Mouse (Mus musculus): ENCODE measurements around the gene Rpl13a. TPM values are rescaled to one million over a fixed set of nuclear protein-coding genes. Genes with fewer than 3 reads are reported as not detected.
A peak's percentile ranks its signal among the peaks of the same experiment; 100 is the strongest.

The Rpl13a gene
- polyA plus RNA-seq, 1 experiment from 2014 or later = 1,469 TPM

DNA sequence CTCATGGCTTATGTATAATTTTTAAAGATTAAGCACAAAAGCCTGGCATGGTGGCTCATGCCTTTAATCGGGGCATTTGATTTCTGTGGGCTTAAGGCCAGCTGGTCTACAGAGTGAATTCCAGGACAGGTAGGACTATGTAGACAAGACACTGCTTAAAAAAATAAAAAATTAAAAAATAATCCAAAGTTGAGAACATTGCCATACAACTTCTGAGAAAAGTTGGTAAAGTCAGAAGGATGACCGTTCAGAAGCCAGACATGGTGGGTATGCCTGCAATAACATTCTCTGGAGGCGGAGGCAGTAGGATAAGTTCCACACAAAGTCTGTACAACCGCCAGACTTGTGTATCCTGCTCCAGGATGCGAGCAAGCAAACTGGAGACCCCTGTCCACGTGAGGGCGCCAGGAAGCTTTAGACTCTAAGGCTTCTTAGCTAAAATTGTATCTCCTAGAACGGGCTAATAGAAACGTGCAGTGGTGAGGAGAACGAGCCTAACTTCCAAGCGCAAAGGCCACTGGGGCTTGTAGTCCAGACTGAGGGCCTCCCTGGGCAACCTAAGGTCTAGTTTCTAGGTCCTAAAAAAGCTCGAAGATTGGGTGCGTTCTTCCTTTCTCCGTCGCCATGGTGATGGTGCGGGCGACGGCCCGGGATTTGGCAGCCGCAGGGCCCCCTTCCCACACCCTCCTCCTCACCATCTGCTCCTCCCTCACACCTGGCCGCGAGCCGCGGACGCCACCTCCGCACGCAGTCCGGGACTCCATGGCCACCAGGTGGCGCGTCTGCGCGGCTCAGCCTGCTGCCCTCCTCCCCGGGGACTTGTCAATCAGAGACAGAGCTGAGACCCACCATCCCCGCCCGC, 33.3 kb upstream of the Rpl13a start:
- DNase-seq (ENCODE audit: low spot score) (peak; percentile 93), ATAC-seq (ENCODE audit: insufficient number of reproducible peaks, low FRiP score, low TSS enrichment, low read depth) (peak; percentile 84)
- Histone ChIP-seq H3K27ac (replicated peaks; ENCODE audit: low read depth, low read length) (no peak overlapping the region), H3K27me3 (ENCODE audit: control insufficient read depth, insufficient read depth, low read length) (peaks cover 43% of the 10 kb centered on the region), H3K4me3 (ENCODE audit: low read depth, low read length) (peak overlapping the region; percentile 25), H3K4me2 (ENCODE audit: low read depth, severe bottlenecking) (peak overlapping the region; percentile 62), H3K9ac (ENCODE audit: low read length) (no peak overlapping the region), H3K36me3 (ENCODE audit: control insufficient read depth, insufficient read depth, low read length) (peaks cover 5% of the 10 kb centered on the region; the same call in 1 of the 2 replicates), H3K4me1 (ENCODE audit: control insufficient read depth, insufficient read depth, low read length) (0 out of 2 replicates have a peak, but pooled peaks cover 3% of the 10 kb centered on the region), H3K9me3 (ENCODE audit: control insufficient read depth, low read length) (no peaks in the 10 kb centered on the region; the same call in 1 of the 2 replicates)
- WGBS = 6% methylated on average over 34 of the region's 35 CpGs

DNA sequence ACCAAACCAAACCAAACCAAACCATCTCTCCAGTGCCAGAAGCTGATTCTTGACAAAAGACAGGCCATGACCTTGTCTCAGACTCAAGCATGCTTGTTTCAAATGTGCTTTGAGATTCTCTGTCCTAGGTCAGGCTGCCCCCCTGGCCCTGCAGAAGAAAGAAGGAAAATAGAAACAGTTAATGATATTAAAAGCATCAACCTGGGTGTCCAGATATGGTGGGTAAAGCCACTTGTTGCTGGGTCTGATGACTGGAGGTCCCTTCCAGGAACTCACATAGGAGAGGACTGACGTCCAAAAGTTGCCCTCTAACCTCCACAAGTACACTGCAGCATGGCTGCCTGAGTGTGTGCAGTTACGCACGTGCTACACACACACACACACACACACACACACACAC, 32.3 kb upstream of the Rpl13a start:
- WGBS = 90% methylated on average over 3 of the region's 3 CpGs
- no peaks in the 10 kb centered on the region for H3K9me3 ChIP-seq (ENCODE audit: control insufficient read depth, low read length)
- no peak for ATAC-seq (ENCODE audit: insufficient number of reproducible peaks, low FRiP score, low TSS enrichment, low read depth)

GRCm38 (mm10) chr7:45160316-45160800, 31.8 kb upstream of the Rpl13a start:
- WGBS = 93% methylated on average over 6 of the region's 6 CpGs
- H3K4me3 ChIP-seq (ENCODE audit: low read depth, low read length) = no peak overlapping the region
- no peak overlapping the region for H3K9ac ChIP-seq (ENCODE audit: low read length)
- 0 out of 2 replicates have a peak, but pooled peaks cover 5% of the 10 kb centered on the region for H3K4me1 ChIP-seq (ENCODE audit: control insufficient read depth, insufficient read depth, low read length)
- no peak overlapping the region for H3K4me2 ChIP-seq (ENCODE audit: low read depth, severe bottlenecking)
- no peaks in the 10 kb centered on the region for H3K9me3 ChIP-seq (ENCODE audit: control insufficient read depth, low read length)
- H3K36me3 ChIP-seq (ENCODE audit: control insufficient read depth, insufficient read depth, low read length) = peaks cover 5% of the 10 kb centered on the region; the same call in 1 of the 2 replicates
- H3K27me3 ChIP-seq (ENCODE audit: control insufficient read depth, insufficient read depth, low read length) = peaks cover 29% of the 10 kb centered on the region
- DNase-seq (ENCODE audit: low spot score) = no peak
- no peak for ATAC-seq (ENCODE audit: insufficient number of reproducible peaks, low FRiP score, low TSS enrichment, low read depth)
- H3K27ac ChIP-seq (replicated peaks; ENCODE audit: low read depth, low read length) = no peak overlapping the region

More for the DNA sequence above, 32.3 kb upstream of the Rpl13a start:
- no peak overlapping the region for H3K9ac ChIP-seq (ENCODE audit: low read length)
- no peak overlapping the region for H3K27ac ChIP-seq (replicated peaks; ENCODE audit: low read depth, low read length)
- H3K4me1 ChIP-seq (ENCODE audit: control insufficient read depth, insufficient read depth, low read length) = 0 out of 2 replicates have a peak, but pooled peaks cover 3% of the 10 kb centered on the region
- no peak for DNase-seq (ENCODE audit: low spot score)
- H3K27me3 ChIP-seq (ENCODE audit: control insufficient read depth, insufficient read depth, low read length) = peaks cover 34% of the 10 kb centered on the region
- peaks cover 5% of the 10 kb centered on the region; the same call in 1 of the 2 replicates for H3K36me3 ChIP-seq (ENCODE audit: control insufficient read depth, insufficient read depth, low read length)
- H3K4me2 ChIP-seq (ENCODE audit: low read depth, severe bottlenecking) = no peak overlapping the region
- H3K4me3 ChIP-seq (ENCODE audit: low read depth, low read length) = no peak overlapping the region

DNA sequence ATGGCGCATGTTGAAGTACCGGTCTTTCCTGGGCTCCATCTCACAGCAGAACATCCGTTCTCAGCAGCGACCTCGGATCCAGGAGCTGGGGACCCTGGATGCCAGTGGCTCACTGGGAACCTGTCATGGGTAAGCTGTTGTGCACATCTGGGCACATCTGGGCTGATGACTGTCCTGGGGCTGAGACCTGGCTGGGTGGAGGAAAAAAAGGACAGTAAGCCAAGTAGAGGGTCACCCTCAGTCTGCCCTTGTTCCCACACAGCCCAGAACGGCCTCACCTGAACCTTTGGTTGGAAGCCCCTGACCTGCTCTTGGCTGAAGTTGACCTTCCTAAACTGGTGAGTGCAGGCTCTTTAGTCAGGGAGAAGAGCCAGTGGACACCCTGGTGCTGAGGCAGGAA, 30.4 kb upstream of the Rpl13a start:
- DNase-seq (ENCODE audit: low spot score) (no peak), ATAC-seq (ENCODE audit: insufficient number of reproducible peaks, low FRiP score, low TSS enrichment, low read depth) (no peak)
- Histone ChIP-seq H3K9ac (ENCODE audit: low read length) (no peak overlapping the region), H3K4me1 (ENCODE audit: control insufficient read depth, insufficient read depth, low read length) (0 out of 2 replicates have a peak, but pooled peaks cover 8% of the 10 kb centered on the region), H3K4me3 (ENCODE audit: low read depth, low read length) (no peak overlapping the region), H3K27me3 (ENCODE audit: control insufficient read depth, insufficient read depth, low read length) (peaks cover 15% of the 10 kb centered on the region), H3K27ac (replicated peaks; ENCODE audit: low read depth, low read length) (no peak overlapping the region), H3K36me3 (ENCODE audit: control insufficient read depth, insufficient read depth, low read length) (peaks cover 5% of the 10 kb centered on the region; the same call in 1 of the 2 replicates), H3K4me2 (ENCODE audit: low read depth, severe bottlenecking) (no peak overlapping the region), H3K9me3 (ENCODE audit: control insufficient read depth, low read length) (no peaks in the 10 kb centered on the region)
- 91% methylated on average over 6 of the region's 6 CpGs for WGBS

- no peak overlapping the region for H3K4me3 ChIP-seq (ENCODE audit: low read depth, low read length)
- H3K9ac ChIP-seq (ENCODE audit: low read length) = no peak overlapping the region
- no peak for DNase-seq (ENCODE audit: low spot score)
- H3K9me3 ChIP-seq (ENCODE audit: control insufficient read depth, low read length) = no peaks in the 10 kb centered on the region
- H3K36me3 ChIP-seq (ENCODE audit: control insufficient read depth, insufficient read depth, low read length) = peaks cover 5% of the 10 kb centered on the region; the same call in 1 of the 2 replicates
- ATAC-seq (ENCODE audit: insufficient number of reproducible peaks, low FRiP score, low TSS enrichment, low read depth) = no peak
- 0 out of 2 replicates have a peak, but pooled peaks cover 6% of the 10 kb centered on the region for H3K4me1 ChIP-seq (ENCODE audit: control insufficient read depth, insufficient read depth, low read length)
- 85% methylated on average over 14 of the region's 14 CpGs for WGBS
- H3K27ac ChIP-seq (replicated peaks; ENCODE audit: low read depth, low read length) = no peak overlapping the region
- H3K27me3 ChIP-seq (ENCODE audit: control insufficient read depth, insufficient read depth, low read length) = peaks cover under 1% of the 10 kb centered on the region; the same call in 1 of the 2 replicates
- H3K4me2 ChIP-seq (ENCODE audit: low read depth, severe bottlenecking) = no peak overlapping the region
These were observed 28.9 kb upstream of the Rpl13a start for GRCm38 (mm10) chr7:45157459-45157858.

DNA sequence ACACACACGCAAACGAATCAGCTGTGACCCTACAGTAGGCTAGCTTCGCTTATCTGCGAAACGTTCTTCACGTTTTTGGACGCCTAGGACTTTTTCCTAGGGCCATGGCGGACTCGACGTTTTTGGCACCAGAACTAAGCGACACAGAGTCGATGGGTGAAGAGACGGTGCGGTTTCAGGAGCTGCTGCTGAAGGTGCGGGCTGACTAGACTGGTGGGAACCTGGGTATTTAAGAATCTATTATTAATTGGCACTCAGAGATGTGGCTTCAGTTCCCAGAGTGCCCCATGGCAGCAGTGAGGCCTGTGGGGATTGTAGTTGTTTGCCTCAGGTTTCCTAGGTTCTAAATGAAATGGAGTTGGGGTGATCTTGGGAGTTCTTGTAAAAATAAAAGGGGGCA, 27.6 kb upstream of the Rpl13a start:
- ATAC-seq (ENCODE audit: insufficient number of reproducible peaks, low FRiP score, low TSS enrichment, low read depth) (no peak), DNase-seq (ENCODE audit: low spot score) (no peak)
- Histone ChIP-seq H3K36me3 (ENCODE audit: control insufficient read depth, insufficient read depth, low read length) (peaks cover 5% of the 10 kb centered on the region; the same call in 1 of the 2 replicates), H3K9ac (ENCODE audit: low read length) (no peak overlapping the region), H3K4me1 (ENCODE audit: control insufficient read depth, insufficient read depth, low read length) (0 out of 2 replicates have a peak, but pooled peaks cover 9% of the 10 kb centered on the region), H3K4me3 (ENCODE audit: low read depth, low read length) (no peak overlapping the region), H3K4me2 (ENCODE audit: low read depth, severe bottlenecking) (no peak overlapping the region), H3K27ac (replicated peaks; ENCODE audit: low read depth, low read length) (no peak overlapping the region), H3K27me3 (ENCODE audit: control insufficient read depth, insufficient read depth, low read length) (no peaks in the 10 kb centered on the region), H3K9me3 (ENCODE audit: control insufficient read depth, low read length) (no peaks in the 10 kb centered on the region)
- 95% methylated on average over 15 of the region's 15 CpGs for WGBS

- H3K4me3 ChIP-seq (ENCODE audit: low read depth, low read length) = no peak overlapping the region
- WGBS = 85% methylated on average over 9 of the region's 9 CpGs
- H3K4me2 ChIP-seq (ENCODE audit: low read depth, severe bottlenecking) = 0 out of 2 replicates have a peak overlapping the region, but pooled peaks have one; percentile 53
- DNase-seq (ENCODE audit: low spot score) (no peak), ATAC-seq (ENCODE audit: insufficient number of reproducible peaks, low FRiP score, low TSS enrichment, low read depth) (no peak)
- 0 out of 2 replicates have a peak, but pooled peaks cover 13% of the 10 kb centered on the region for H3K4me1 ChIP-seq (ENCODE audit: control insufficient read depth, insufficient read depth, low read length)
- H3K27me3 ChIP-seq (ENCODE audit: control insufficient read depth, insufficient read depth, low read length) = no peaks in the 10 kb centered on the region
- H3K9ac ChIP-seq (ENCODE audit: low read length) = no peak overlapping the region
- peaks cover 2% of the 10 kb centered on the region; the same call in 1 of the 2 replicates for H3K36me3 ChIP-seq (ENCODE audit: control insufficient read depth, insufficient read depth, low read length)
- no peaks in the 10 kb centered on the region for H3K9me3 ChIP-seq (ENCODE audit: control insufficient read depth, low read length)
- no peak overlapping the region for H3K27ac ChIP-seq (replicated peaks; ENCODE audit: low read depth, low read length)
These were observed 27.0 kb upstream of the Rpl13a start for GRCm38 (mm10) chr7:45155590-45155989.

DNA sequence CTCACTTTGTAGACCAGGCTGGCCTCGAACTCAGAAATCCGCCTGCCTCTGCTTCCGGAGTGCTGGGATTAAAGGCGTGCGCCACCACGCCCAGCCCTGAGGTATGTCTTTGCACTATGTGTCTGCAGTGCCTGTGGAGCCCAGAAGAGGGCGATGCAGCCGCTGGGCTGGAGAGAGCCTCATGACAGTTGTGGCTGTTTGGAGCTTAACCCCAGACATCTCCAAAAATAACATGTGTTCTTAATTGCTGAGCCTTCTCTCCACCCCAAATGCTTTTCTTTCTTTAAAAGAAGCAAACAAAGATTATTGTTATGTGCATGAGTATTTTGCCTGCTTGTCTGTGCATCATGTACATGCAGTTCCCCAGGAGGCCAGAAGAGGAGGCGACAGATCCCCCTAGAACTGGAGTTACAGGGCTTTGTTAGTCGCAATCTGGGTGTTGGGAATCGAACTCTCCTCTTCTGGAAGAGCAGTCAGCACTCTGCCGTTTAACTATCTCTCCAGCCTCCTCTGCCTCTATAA, 26.5 kb upstream of the Rpl13a start:
- H3K4me1 ChIP-seq (ENCODE audit: control insufficient read depth, insufficient read depth, low read length) = 0 out of 2 replicates have a peak, but pooled peaks cover 14% of the 10 kb centered on the region
- peak; percentile 52 for DNase-seq (ENCODE audit: low spot score)
- WGBS = 79% methylated on average over 12 of the region's 12 CpGs
- ATAC-seq (ENCODE audit: insufficient number of reproducible peaks, low FRiP score, low TSS enrichment, low read depth) = no peak
- H3K9ac ChIP-seq (ENCODE audit: low read length) = no peak overlapping the region
- H3K36me3 ChIP-seq (ENCODE audit: control insufficient read depth, insufficient read depth, low read length) = peaks cover 2% of the 10 kb centered on the region; the same call in 1 of the 2 replicates
- H3K4me3 ChIP-seq (ENCODE audit: low read depth, low read length) = peak overlapping the region; percentile 51
- H3K27me3 ChIP-seq (ENCODE audit: control insufficient read depth, insufficient read depth, low read length) = no peaks in the 10 kb centered on the region
- no peak overlapping the region for H3K27ac ChIP-seq (replicated peaks; ENCODE audit: low read depth, low read length)
- H3K9me3 ChIP-seq (ENCODE audit: control insufficient read depth, low read length) = no peaks in the 10 kb centered on the region
- H3K4me2 ChIP-seq (ENCODE audit: low read depth, severe bottlenecking) = peak overlapping the region; percentile 53
